Mouse (Mus musculus) monocyte, adult 2 months (primary cell): ENCODE data around the gene Alkbh7.

Experiments
- DNase-seq, 2 experiments: peaks; one replicate each; pipeline ENCODE4 v3.0.0; 2022; ENCODE audit warnings: low spot score in 2 of 2, low read depth in 1 of 2

Alkbh7 gene

GRCm38 (mm10) chr17:57029691-57030090 lies 32.6 kb downstream of the Alkbh7 start:
- no peak for DNase-seq

DNA sequence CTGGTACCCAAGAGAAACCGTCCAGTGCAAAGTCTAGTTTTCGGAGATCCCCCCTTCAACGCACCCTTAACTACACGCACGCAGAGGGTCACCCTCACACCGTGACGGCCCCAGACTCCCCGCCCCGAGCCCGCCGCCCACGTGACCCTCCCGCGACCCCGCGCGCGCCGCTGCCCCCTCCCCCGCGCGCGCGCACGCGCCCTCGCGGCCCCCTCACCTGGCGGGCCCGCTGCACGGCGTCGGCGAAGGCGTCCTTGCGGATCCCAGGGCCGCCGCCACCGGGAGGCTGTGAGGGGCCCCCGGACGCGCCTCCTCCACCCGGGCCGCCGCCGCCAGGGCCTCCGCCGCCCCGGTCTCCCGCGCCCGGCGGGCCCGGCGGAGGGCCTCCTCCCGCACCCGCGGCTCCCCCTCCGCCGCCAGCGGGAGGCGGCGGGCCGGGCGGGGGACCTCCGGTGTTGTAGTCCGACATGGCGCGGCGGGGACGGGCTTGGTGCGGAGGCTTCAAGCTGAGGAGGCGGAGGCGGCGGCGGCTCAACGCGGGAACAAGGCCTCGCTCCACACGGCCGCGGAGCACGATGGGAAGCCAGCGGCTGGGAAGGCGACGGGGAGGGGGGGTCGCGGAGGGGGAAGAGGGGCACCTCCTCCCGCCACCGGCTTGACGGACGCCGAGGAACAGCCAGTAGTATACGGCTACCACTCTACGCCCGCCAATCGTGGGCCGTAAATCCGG lies 34.0 kb downstream of the Alkbh7 start, which contains the start of gene Khsrp:
Gene Khsrp, minus strand, starts transcription at position 592 of the 730 bp plus-strand sequence.
- no peak for DNase-seq

GRCm38 (mm10) chr17:57031661-57032420 lies 34.7 kb downstream of the Alkbh7 start:
- DNase-seq: peak; percentile 99 to 100

DNA sequence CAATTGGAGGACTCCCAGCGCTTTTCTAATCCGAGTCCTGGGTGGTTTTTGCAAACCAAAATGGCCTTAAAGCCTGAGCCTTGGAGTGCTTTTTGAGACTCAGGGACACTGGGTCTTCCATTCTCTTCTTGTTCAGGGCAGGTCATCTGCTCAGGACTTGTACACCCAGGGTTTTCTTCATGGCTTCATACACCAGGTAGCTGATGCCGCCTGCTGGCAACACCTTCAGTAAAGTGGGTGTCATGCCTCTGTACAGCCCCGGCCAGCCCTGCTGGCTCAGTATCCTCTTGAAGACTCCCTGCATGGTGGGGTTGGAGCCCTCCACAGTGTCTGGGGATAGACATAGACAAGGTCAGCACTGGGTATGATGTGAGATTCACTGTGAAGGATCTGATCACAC lies 35.7 kb downstream of the Alkbh7 start:
- DNase-seq: no peak

DNA sequence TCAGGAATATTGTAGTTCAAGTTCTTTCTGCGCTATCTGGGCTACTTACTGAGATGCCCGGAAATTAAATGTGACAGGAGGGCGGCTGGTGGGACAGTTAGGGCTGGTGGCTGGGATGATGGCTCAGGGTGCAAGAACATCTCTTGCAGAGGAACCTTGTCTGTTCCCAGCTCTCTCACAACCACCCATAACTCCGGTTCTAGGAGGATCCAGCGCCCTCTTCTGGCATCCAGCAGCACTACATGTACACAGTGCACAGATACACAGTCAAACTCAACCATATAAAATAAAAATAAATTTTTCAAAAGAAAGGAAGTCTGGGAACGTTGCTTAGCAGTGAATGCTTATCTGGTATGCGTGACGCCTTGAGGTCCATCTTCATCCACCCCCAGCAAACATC lies 41.8 kb downstream of the Alkbh7 start:
- DNase-seq: no peak

- no peak for DNase-seq
These were observed 44.4 kb downstream of the Alkbh7 start, which contains the start of gene Slc25a41 for GRCm38 (mm10) chr17:57041554-57041953. TSS of gene Slc25a41 (minus strand) at chr17:57041654.

GRCm38 (mm10) chr17:57047406-57047805 lies 50.3 kb downstream of the Alkbh7 start:
- DNase-seq: no peak

DNA sequence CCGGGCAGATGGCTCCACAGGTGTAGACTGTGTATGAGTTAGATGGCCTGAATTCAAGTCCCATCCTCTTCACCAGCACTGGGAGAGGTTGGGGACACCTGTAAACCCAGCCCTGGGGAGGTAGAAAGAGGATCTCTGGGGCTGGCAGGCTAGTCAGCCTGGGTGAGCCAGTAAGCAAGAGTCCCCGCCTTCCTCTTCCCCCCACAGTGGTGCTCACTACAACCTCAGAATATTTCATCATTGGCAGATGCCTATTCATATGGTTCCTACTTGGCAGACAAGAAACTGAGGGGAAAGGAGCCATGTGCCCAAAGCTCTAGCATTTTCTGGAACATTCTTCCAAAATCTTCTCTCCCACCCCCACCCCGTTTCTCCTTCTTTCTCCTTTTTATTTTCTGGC lies 51.7 kb downstream of the Alkbh7 start:
- DNase-seq: no peak
